11 mouse cellular contexts compared by ENCODE assay signal in genomic region chr2:146258736-146259469, GRCm38 (mm10). TPM values are rescaled to one million over a fixed set of nuclear protein-coding genes. Genes with fewer than 3 reads are reported as not detected.
DNase-seq lines count a peak whose midpoint lies in the region; ATAC-seq and TF ChIP-seq lines count a peak whose summit lies in the region.
"Had no signal": no experiment of that assay in that cellular context is flagged by ENCODE, and none has a peak within 500 bp of the region (broad histone marks: within the 10 kb centered on the region; RNA-seq: fewer than 3 reads in every experiment).

No protein-coding gene starts in this region.

- peak; percentile 33; the same call in 1 of the 2 replicates for ATAC-seq in forebrain, embryonic 13.5 days
- ATAC-seq in hindbrain, embryonic 16.5 days: peak; percentile 27; the same call in 1 of the 2 replicates
- ATAC-seq in midbrain, postnatal 0 days (ENCODE audit: low FRiP score): 0 out of 2 replicates have a peak, but pooled peaks have one; percentile 48

- peak overlapping the region; percentile 86 for H3K27ac ChIP-seq in forebrain, embryonic 13.5 days
- peak overlapping the region; percentile 30; the same call in 1 of the 2 replicates for H3K27ac ChIP-seq in hindbrain, embryonic 16.5 days (ENCODE audit: low read depth, low read length)
- H3K27ac ChIP-seq in midbrain, postnatal 0 days (ENCODE audit: low read depth, low read length): peak overlapping the region; percentile 44
- H3K27ac ChIP-seq: embryonic facial prominence, embryonic 13.5 days; liver, embryonic 15.5 days had no signal

- H3K4me3 ChIP-seq in forebrain, embryonic 13.5 days: no peak overlapping the region
- no peak overlapping the region for H3K4me3 ChIP-seq in hindbrain, embryonic 16.5 days (ENCODE audit: low read length)
- no peak overlapping the region for H3K4me3 ChIP-seq in midbrain, postnatal 0 days (ENCODE audit: low read depth, low read length)
- H3K4me3 ChIP-seq: embryonic facial prominence, embryonic 13.5 days; liver, embryonic 15.5 days had no signal

- DNase-seq in heart, adult 18-20 months: peak; percentile 64 to 77
- DNase-seq in heart, postnatal 25 days (ENCODE audit: low spot score): no peak
- peak; percentile 62 for DNase-seq in midbrain, postnatal 0 days (ENCODE audit: low spot score)
- no peak for DNase-seq in kidney, postnatal 25 days
- DNase-seq in lung, postnatal 4 days: no peak
- DNase-seq in thymus, adult 18-20 months: no peak

- no peaks in the 10 kb centered on the region for H3K36me3 ChIP-seq in forebrain, embryonic 13.5 days (ENCODE audit: poor library complexity, severe bottlenecking)
- H3K36me3 ChIP-seq in hindbrain, embryonic 16.5 days (ENCODE audit: control insufficient read depth, insufficient read depth, low read length): no peaks in the 10 kb centered on the region
- no peaks in the 10 kb centered on the region for H3K36me3 ChIP-seq in midbrain, postnatal 0 days (ENCODE audit: insufficient read depth, low read length)
- H3K36me3 ChIP-seq: embryonic facial prominence, embryonic 13.5 days; liver, embryonic 15.5 days had no signal

- H3K9ac ChIP-seq in forebrain, embryonic 13.5 days: 0 out of 2 replicates have a peak overlapping the region, but pooled peaks have one; percentile 10
- H3K9ac ChIP-seq in hindbrain, embryonic 16.5 days (ENCODE audit: low read depth, low read length): no peak overlapping the region
- H3K9ac ChIP-seq in midbrain, postnatal 0 days (replicated peaks; ENCODE audit: low read length, poor library complexity, severe bottlenecking): no peak overlapping the region
- H3K9ac ChIP-seq: embryonic facial prominence, embryonic 13.5 days; liver, embryonic 15.5 days had no signal

- intact Hi-C loops in heart, postnatal 25 days (cut with DNase I): loop anchor here (10.0 kb wide), 1 partner anchor 304 kb away; no protein-coding TSS in a partner anchor

- 13% methylated on average over 10 of the region's 10 CpGs for WGBS in forebrain, embryonic 13.5 days
- 24% methylated on average over 10 of the region's 10 CpGs for WGBS in hindbrain, embryonic 16.5 days
- 17% methylated on average over 10 of the region's 10 CpGs for WGBS in midbrain, postnatal 0 days

- H3K4me1 ChIP-seq in forebrain, embryonic 13.5 days: peaks cover 80% of the 10 kb centered on the region
- peaks cover 16% of the 10 kb centered on the region for H3K4me1 ChIP-seq in hindbrain, embryonic 16.5 days (ENCODE audit: control insufficient read depth, insufficient read depth, low read depth, low read length)
- H3K4me1 ChIP-seq in midbrain, postnatal 0 days (ENCODE audit: insufficient read depth, low read length): no peaks in the 10 kb centered on the region
- H3K4me1 ChIP-seq: liver, embryonic 15.5 days had no signal

- H3K27me3 ChIP-seq in forebrain, embryonic 13.5 days: no peaks in the 10 kb centered on the region
- H3K27me3 ChIP-seq in hindbrain, embryonic 16.5 days (replicated peaks; ENCODE audit: control insufficient read depth, insufficient read depth, low read length): no peaks in the 10 kb centered on the region
- no peaks in the 10 kb centered on the region for H3K27me3 ChIP-seq in midbrain, postnatal 0 days (ENCODE audit: insufficient read depth, low read length)
- H3K27me3 ChIP-seq: embryonic facial prominence, embryonic 13.5 days; liver, embryonic 15.5 days had no signal

- TF ChIP-seq CTCF in midbrain, postnatal 0 days (IDR thresholded peaks at IDR 0.05): no peak

- H3K9me3 ChIP-seq in forebrain, embryonic 13.5 days (replicated peaks): no peaks in the 10 kb centered on the region
- H3K9me3 ChIP-seq in hindbrain, embryonic 16.5 days (ENCODE audit: control insufficient read depth, low read length): no peaks in the 10 kb centered on the region
- no peaks in the 10 kb centered on the region for H3K9me3 ChIP-seq in midbrain, postnatal 0 days (ENCODE audit: low read length)
- H3K9me3 ChIP-seq: embryonic facial prominence, embryonic 13.5 days; liver, embryonic 15.5 days had no signal

- peak overlapping the region; percentile 39 for H3K4me2 ChIP-seq in forebrain, embryonic 13.5 days
- no peak overlapping the region for H3K4me2 ChIP-seq in hindbrain, embryonic 16.5 days (ENCODE audit: low read length)
- no peak overlapping the region for H3K4me2 ChIP-seq in midbrain, postnatal 0 days (ENCODE audit: low read depth, low read length, poor library complexity, severe bottlenecking)
- H3K4me2 ChIP-seq: embryonic facial prominence, embryonic 13.5 days; liver, embryonic 15.5 days had no signal

RNA-seq across cellular contexts. Expression of gene Insm1, which starts 37.2 kb away (rescaled TPM):
- under 1 TPM in 1 of 2 experiments, not detected in 1; 0.15 TPM for total RNA-seq in heart, adult 18-20 months (2021)
- not detected for total RNA-seq in heart, postnatal 25 days (2021)
- polyA plus RNA-seq in forebrain, embryonic 13.5 days (2015; fragmentation: Nextera tagmentation; extraction: Ambion mirVana): 10.0 and 12.8 TPM in 2 replicates
- 1.9 and 2.3 TPM in 2 replicates for polyA plus RNA-seq in hindbrain, embryonic 16.5 days (2015; fragmentation: Nextera tagmentation; extraction: Ambion mirVana)
- 13.9 and 20.6 TPM in 2 replicates for total RNA-seq in midbrain, postnatal 0 days (2014; rRNA removed)
- 1.5 and 1.9 TPM in 2 replicates for polyA plus RNA-seq in midbrain, postnatal 0 days (2015; fragmentation: Nextera tagmentation; extraction: Ambion mirVana)
- polyA plus RNA-seq: liver, embryonic 15.5 days; testis, adult 2 months had no signal

Comparison
In these comparisons a context has a peak if more than half of its experiments do, and no peak if none do; other contexts are left out.
1. DNase-seq: peak in heart, adult 18-20 months (2 of 2) and midbrain, postnatal 0 days (single experiment); none in heart, postnatal 25 days (single experiment), kidney, postnatal 25 days (0 of 2), lung, postnatal 4 days (0 of 2) and thymus, adult 18-20 months (0 of 2).
2. H3K27ac ChIP-seq: peak in every context shown above with its lines; median percentile 86 in forebrain, embryonic 13.5 days; 44 in midbrain, postnatal 0 days; 30 in hindbrain, embryonic 16.5 days.
3. RNA of gene Insm1, which starts 37.2 kb away (total RNA-seq): 13.9 to 20.6 TPM in midbrain, postnatal 0 days; 0.15 TPM in heart, adult 18-20 months and not detected in heart, postnatal 25 days; every median in the first group is over 10 times any median in the second.
4. Peak in every context shown above with its lines, with median percentiles within 50 percentile points of each other: ATAC-seq.